Mouse (Mus musculus): ENCODE data around the gene Nfkb1.

The Nfkb1 gene

DNA sequence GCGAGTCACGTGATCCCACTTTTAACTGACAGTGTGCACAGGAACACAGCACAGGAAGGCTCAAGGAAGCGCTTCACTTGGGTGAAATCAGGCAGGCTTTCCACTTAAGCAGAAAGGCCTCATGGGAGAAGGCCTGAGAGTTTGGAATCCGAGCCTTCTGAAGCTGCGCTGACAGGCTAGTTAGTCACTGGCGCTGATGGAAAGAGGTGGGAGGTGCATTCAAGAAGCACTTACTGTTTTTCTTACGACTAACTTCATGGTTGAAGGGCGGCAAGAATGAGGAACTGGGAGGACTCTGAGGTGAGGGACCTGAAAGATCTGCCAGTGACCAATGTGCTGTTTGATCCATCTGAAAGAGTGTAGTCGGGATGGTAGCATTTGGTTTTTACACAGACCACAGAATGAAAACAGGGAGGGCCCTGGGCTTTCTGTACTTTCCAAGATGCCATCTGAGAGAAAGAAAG, 62.6 kb downstream of the Nfkb1 start:
- DNase-seq: no peak

DNA sequence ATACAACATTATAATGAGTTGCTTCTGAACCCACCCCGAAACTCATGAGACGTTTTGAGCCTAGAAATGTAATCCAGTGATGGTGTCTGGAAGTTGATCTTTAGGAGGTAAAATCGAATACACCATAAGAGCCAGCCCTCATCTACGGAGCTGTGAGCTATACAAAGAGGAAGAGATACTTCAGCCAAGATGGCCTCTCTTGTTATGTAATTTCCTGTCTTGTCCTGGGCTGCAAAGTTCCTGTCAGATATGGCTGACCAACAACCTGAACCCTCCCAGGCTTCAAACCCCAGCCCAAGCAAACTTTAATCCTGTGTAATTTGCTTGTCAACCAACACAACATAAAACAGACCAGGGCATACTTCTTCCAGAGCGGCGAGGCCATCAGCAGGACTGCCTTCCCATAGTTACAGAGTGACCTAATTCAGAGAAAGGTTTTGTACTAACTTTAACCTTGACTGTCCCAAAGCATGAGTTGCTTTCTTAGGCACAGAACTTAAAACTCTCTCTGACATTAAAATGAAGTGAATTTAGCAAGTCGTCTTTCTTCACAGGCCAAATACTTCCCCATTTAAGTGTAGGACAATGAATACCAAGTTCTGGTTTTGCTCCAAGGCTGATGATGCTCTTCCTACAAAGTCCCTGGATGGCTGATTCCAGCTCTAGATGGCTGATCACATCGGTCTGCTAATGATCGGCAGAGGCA, 63.2 kb downstream of the Nfkb1 start:
- DNase-seq: no peak

DNA sequence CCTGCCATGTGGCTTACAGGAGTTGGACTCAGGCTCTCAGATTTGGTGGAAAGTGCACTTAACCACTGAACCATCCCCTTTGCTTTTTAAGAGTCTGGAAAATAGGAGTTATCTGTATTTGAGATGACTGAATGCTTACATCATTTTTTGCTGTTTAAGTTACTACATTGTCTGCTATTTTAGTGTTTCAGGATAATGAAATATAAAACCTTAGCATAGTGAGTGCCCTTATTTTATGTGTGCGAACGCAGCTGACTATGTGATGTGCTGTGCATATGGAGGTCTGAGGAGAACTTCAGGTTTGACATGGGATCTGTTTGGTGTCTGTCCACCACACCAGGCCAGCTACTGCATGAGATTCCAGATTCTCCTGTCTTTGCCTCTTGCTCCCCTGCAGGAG, 66.1 kb downstream of the Nfkb1 start:
- no peak for DNase-seq

DNA sequence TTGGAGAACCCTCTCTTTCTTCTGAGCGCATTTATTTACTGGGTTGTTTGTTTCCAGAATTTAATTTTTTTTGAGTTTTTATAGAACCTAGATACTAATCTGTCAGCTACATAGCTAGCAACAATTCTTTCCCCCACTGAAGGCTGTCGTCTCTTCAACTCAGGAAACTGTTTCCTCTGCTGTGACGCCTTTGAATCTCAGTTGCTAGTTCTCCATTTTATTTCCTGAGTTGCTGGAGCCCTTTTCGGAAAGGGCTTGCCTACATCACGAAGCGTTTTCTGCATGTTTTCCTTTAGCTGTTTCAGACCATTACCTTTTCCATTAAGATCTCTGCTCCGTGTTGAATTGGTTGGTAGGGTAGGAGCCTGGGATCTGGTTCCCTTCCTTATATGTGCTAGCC, 74.6 kb downstream of the Nfkb1 start:
- DNase-seq: no peak

DNA sequence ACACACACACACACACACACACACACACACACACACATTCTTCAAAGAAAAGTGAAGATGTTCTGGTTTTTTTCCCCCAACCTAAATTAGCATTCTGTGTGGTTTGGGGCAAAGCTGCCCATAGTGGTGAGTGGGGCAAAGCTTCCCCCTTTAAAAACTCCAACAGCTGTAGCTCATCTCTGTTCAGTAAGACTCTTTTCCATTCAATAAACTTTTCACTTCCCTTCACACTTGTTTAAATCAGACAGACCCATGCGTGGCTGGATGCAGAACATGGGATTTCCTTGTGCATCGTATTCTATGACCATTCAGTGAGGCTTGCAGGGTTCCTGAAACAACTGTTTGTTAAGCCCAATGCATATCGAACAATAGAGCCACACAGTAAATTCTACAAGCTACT, 77.0 kb downstream of the Nfkb1 start:
- no peak for DNase-seq

DNA sequence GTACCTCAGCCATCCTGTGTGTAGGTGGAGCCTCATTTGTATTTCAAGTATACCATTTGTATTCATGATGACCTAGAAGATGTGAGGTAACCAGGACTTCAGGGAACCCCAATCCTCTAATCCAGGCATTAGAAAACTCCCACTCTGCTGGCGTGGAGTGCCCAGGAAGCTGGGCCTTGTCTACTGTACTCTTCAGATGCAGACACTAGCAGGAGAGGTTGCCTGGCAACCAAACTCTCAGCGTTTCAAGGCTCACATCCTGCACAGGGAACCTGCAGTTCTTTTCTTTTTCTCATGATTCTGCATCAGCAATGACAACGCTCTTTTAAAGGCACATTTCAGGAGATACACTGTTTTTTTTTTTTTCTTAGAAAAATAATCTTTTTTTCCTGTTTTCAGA, 81.1 kb downstream of the Nfkb1 start:
- no peak for DNase-seq

DNA sequence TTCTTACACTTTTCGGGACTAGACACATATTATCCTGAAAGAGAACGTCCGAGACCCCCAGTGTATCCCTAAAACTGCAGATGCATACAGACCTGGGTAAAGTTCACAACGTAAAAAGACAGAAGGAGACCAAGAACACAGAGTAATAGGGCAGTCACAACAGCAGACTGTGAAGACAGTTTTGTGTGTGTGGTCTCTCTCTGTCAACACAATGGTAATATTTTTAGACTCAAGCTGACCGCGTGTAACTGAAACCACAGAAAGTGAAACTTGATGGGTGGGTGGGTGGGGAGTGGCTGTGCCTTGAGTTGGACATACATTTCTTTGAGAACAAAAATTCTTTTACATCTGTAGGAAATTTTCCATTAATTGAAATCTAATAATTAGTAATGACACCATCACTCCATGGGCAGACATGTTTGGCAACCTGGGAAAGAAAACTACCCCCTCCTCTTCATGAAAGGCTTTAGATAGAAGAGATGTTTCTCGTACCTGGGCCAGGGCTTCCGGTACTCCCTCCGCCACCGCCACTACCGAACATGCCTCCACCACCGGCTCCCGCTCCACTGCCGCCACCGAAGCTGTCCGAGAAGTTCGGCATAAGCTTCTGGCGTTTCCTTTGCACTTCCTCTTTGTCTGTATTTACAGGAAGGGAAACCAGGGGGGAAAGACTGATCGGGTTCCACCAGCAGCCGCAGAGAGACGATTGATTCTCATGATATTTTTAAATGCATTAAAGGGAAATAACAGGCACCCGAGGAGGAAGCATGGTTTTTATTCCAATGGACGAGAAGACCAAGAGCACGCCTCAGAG, 83.5 kb downstream of the Nfkb1 start:
- DNase-seq: peak; percentile 98

DNA sequence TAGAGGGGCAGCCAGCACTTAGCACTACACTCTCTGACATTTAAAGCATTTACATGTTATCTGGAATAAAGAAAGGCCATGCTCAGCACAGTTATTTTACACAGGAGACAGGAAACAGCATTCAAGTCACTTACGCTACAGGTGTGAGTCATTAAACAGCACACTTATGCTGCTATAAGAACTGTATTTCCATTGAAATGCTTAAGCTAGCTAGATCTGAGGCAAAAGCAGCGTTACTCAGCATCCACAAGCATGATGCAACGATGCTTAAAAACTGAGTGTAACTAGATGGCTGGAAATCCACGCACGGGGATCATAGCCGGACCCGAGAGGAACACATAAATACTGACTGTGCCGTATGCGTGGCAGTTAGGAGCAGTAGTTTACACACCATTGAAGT, 84.3 kb downstream of the Nfkb1 start:
- DNase-seq: no peak

DNA sequence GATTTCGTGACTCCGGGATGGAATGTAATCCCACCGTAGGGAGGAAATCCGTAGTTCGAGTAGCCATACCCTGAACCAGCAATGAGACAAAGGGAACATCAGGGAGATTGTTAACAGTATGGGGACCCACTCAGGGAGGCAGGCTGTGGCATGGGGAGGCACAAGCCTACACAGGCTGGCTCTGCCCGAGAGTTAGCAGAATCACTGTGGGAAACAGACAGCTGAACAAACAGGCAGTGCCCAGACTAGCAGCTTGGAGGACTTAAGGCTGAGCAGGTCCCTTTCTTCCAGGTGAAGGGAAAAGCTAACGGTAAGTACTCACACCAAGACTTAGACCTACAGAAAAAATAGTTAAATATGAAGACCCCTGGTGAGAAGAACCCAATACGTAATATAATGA, 84.8 kb downstream of the Nfkb1 start:
- no peak for DNase-seq

DNA sequence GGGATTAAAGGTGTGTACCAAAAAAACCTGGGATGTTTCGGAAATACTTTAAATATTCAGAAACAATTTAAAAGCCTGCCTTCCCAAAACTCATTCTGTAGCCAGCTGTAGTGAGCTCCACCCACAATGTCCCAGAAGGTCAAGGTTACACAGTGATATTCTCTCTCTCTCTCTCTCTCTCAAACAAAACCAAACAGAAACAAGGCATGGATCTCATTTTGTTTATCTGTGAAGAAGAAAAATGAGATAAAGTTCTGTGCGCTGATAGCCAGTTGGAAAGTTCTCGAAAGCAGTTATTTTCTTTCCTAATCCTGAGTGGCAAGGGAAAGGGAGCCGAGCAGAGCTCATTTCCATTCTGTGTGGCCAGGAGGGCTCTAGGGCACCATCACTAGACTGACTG, 85.9 kb downstream of the Nfkb1 start:
- DNase-seq: no peak

DNA sequence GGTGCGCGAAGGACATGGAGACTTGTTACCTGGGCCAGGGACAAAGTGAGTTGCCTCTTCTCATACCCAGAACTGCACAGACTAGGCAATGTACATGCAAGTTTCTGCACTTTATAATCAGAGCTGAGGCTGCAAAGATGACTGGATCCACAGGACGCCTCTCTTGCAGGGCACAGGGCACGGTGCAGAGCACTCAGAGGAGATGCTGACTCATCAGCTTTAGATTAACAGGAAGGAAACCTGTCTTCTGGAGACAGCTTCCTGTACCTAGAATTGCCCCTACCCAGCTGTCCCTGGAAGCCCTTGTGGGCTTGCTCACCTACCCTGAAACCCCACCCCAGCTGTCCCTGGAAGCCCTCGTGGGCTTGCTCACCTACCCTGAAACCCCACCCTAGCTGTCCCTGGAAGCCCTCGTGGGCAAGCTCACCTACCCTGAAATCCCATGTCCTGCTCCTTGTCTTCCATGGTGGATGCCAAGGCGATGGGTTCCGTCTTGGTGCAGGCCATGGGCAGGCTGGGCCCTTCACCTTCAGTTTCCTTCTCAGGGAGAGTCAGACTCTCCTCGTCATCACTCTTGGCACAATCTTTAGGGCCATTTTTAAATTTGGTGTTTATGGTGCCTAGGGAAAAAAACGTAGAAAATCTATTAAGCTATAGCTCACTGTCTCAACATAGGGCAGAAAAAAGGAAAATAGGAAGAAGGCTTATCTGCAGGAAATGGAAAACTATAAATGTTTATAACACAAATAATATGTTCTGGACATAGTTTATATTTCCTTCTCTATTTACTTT, 86.5 kb downstream of the Nfkb1 start:
- DNase-seq: no peak

DNA sequence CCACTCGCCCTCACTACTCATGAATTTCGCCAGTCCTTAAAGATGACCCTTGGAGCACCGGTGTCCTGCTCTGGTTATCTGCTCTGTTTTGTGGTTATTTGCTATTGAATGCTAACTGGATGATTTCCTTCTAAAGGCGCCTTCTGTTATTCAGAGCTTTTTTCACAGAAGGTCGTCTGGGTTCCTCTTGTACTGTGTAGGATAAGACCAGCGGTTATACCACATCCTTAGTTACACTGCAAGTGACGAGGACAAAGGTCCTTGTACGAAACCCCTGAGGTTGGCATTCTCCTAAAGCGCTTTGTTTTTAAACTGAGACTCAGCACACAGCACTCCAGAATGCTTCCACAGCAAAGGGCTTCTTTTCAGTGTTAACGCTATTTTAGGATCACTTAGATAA, 88.6 kb downstream of the Nfkb1 start:
- no peak for DNase-seq

DNA sequence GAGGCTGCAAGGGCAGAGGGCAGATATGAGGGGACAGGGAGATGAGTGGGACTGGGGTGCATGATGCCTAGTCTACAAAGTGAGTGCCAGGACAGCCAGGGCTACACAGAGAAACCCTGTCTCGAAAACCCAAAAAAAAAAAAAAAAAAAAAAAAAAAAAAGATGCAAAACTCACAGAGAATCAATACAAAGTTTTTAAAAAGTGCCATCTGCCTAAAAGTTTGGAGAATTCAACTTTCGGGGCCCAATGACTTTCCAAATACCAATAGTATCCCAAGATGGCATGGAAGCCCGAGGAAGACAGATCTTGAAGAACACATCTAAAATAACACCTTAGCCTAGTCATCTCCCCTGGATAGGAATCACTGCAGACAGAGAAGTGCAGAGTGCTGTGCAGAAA, 93.0 kb downstream of the Nfkb1 start:
- no peak for DNase-seq

DNA sequence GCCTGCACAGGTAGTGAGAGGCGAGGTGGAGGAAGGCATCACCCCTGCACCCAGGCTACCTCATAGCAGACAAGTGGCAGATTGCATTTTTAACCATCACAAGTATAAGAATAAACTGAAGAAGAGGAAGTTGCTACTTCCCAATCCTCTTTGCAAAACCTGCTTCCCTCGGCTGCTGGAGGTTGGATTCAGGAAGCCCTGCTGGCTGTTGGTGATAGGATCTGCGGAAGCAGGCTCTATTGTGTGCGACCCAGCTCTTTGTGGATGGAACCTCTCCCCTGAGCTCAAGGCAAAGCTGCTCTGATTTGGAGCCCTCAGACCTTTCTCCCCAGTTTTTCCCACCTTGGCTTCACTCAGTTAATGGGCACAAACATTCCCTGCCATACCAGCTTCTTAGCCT, 94.3 kb downstream of the Nfkb1 start:
- peak; percentile 97 for DNase-seq

DNA sequence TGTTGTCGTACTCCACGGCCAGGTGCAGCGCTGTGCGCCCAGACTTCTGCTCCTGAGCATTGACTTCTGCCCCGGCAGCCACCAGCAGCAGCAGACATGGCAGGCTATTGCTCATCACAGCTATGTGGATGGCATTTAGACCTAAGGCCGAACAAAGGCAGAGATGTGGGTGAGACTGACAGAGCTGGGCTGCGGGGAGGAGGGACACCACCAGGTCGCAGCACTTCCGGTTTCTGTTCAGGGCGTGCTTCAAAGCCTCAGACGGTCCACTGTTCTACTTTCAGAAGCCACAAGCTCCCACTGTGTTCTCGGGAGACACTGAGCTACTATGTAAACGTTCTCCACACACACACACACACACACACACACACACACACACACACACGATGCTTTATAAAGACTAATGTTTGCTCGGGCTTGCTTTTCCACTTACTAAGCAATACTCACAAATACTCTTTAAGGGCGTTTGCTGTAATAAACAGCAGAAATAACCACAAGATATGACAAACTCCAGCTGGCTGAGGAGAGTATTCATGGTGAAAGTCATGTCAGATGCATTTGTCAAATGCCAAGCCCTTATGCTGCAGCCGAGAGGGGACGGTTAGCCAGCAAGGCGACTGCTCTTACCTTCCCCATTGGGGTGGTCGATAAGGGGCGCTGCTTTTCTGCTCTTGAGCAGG, 97.0 kb downstream of the Nfkb1 start:
- DNase-seq: peak; percentile 94

DNA sequence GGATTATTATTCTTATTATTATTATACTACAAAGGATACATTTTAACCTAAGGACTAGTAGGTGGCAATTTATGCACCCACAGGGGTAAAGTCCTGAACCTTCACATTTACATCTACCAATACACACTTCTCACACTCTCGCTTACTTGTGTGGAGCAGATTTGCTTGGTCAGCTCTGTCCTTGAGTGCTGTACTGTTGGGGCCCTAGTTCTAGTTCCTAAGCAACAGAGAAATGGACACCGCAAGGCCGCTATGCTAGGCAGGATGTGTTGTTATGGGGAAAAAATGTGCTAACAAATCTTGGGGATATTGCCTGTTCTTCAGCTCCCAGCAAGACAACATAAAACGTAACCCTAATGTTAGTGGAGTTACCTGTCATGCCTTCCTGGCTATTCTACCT, 99.3 kb downstream of the Nfkb1 start:
- DNase-seq: no peak

DNA sequence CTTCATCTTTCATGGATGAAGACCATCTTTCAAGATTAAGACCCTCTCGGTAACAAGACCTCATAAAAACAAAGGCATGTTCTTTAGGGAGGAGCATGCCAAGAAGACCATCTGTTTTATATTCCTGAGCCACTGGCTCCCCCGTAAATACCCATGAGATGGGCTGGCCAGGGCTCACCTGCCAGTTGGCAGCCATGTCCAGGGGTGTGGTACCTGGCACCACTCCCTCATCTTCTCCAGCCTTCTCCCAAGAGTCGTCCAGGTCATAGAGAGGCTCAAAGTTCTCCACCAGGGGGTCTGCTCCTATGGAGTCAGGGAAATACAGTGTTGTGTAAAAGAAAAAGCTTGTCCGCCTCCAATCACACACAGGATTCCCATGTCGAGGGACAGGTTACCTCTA, 100.0 kb downstream of the Nfkb1 start:
- no peak for DNase-seq

DNA sequence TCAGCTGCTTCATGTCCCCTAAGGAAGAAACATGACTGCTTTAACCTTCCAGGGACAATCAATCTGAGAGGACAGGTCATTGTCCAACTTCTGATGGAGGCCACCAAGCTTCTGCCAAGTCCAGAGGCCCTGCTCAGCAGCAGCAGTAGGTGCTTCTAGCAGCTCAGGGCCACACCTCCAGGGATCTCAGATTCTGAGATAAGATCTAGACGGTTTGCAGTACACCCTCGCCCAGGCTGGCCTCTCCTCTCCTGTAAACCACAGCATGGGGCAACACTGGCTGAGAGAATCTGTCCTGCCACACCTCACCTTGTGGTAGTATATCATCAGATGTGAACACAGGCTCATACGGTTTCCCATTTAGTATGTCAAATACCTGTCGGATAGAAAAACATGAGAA, 100.9 kb downstream of the Nfkb1 start:
- no peak for DNase-seq

DNA sequence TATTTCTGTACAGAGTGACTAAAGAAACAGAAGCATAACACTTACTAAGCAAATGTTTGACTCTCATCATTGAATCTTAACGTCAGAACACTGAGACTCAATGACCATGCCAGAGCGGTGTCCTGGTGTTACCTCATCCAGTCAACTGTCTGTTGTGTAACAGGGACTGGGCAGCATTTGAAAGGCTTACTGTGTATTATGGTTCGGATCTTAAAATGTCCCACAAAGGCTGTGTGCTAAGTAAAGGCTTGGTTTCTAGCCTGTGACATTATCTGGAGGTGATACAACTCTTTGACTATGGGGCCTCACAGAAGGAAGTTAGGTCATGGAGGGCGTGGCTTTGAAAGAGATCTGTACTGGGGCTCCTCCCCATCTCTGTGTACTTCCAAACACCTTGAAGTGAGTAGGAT, 104.9 kb downstream of the Nfkb1 start:
- peak; percentile 96 for DNase-seq

DNA sequence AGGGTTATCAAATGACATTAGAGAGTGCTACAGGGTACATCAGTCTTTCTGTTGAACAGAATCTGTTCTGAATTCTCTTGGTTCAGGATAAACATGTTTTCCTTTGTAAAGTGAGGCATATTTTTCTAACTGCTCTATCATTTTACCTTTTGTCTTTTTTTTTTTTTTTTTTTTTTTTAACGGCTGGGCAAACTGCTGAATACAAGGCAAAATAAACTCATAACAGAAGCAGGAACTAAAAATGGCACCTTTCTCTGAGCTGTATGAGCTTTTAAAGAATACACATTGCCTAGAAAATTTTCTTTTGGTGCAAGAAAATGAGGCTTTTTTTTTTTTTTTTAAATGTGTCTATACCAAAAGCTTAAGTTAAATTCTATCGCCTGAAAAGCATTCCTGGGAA, 105.3 kb downstream of the Nfkb1 start:
- no peak for DNase-seq

DNA sequence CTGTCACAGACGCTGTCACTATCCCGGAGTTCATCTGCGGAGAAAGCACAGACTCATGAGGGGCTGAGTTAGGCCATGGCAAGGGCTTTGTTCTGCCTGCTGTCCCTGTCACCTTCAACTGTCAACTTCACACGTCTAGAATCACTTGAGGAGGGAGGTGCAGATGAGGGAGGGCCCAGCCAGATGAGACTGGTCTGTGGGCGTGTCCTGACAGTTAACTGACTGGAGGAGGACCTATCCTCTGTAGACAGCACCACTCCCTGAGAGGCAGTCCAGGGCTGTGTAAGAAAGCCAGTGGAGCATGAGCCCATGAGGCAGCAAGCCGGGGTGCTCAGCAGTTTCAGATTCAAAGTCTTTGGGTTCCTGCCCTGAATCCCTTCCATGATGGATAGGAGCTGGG, 105.9 kb downstream of the Nfkb1 start:
- peak; percentile 96 for DNase-seq

DNA sequence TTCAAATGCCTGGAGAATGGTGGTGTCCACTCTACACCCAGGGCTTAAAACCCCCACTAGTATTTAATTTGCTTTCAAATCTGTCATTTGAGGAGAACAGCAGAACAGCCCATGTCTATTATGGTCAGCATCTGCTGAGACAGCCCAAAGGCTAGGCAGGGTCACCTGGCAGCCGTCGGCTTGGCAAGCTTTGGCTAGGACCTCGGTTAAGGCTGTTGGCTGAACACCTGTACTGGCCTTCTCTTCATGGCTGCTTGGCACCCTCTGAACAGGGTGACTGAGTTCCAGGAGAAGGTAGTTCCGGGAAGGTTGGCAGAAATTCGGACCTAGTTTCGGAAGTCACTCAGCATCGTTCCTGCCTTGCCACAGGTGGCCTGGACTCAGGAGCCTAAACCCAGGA, 109.1 kb downstream of the Nfkb1 start:
- no peak for DNase-seq

DNA sequence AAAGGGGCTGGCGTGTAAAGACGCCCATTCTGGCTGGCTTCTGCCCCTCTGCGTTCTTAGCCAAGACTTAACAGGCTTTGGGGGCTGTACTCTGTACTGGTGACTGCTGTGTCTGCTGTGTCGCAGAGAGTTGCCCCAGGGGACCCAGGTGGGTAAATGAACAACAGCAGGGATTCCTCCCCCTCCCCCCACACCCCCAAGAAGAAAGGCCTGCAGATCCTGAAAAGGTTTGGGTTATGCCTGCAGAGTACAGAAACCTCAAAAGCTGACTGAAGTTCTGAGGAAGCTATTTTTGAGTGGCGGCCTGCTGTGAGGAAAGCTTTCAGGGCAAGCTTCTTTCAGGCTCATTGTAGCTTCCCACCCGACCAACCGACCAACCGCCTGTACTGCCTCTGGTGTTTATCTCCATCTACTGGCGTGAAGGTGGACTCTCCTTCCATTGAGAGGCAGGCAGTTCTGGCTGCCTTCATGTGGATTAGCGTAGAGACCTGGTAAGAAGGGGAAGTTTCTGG, 109.7 kb downstream of the Nfkb1 start:
- peak; percentile 95 for DNase-seq
